Mouse (Mus musculus) lung, adult 2 months (tissue): ENCODE measurements around the gene Hunk. TPM values are rescaled to one million over a fixed set of nuclear protein-coding genes. Genes with fewer than 3 reads are reported as not detected.

Experiments
- DNase-seq: peaks from one replicate; pipeline ENCODE4 v3.0.0; 2022
- H3K4me1 ChIP-seq: fragments of 200-500 bp; 2 replicates; pipeline ENCODE4 v1.6.1; 2011; ENCODE audit warnings: low read length; ENCODE audit not compliant: control insufficient read depth, insufficient read depth
- H3K4me3 ChIP-seq: fragments of 200-500 bp; replicated peaks from 2 replicates; pipeline ENCODE3; 2011; ENCODE audit warnings: low read depth, mild to moderate bottlenecking, control low read depth, low read length; ENCODE audit errors: extremely low read depth
- CTCF ChIP-seq: fragments of 200-500 bp; IDR thresholded peaks from 2 replicates; pipeline ENCODE4 v1.5.1; 2011; ENCODE audit warnings: mild to moderate bottlenecking, low read length, control low read depth; ENCODE audit not compliant: insufficient read depth
- POLR2A ChIP-seq: fragments of 200-500 bp; IDR thresholded peaks from 2 replicates; pipeline ENCODE4 v1.6.1; 2011; ENCODE audit warnings: low read depth, mild to moderate bottlenecking, control low read depth, low read length, borderline replicate concordance; ENCODE audit errors: extremely low read depth
- WGBS: fragments of 180-500 bp; shearing (Covaris S2); methylation state at CpG from one replicate; pipeline ENCODE4 v1.1.7; 2018; 5-methylcytosine and 5-hydroxymethylcytosine counted together
- polyA plus RNA-seq: library from polyadenylated mRNA; depleted of rRNA; stranded (reverse); fragments of >200 nt; gene quantifications from 2 replicates; pipeline ENCODE4 v1.2.3, GENCODE M21; 2012

Gene Hunk
- polyA plus RNA-seq, 1 experiment: 5.3 TPM

DNA sequence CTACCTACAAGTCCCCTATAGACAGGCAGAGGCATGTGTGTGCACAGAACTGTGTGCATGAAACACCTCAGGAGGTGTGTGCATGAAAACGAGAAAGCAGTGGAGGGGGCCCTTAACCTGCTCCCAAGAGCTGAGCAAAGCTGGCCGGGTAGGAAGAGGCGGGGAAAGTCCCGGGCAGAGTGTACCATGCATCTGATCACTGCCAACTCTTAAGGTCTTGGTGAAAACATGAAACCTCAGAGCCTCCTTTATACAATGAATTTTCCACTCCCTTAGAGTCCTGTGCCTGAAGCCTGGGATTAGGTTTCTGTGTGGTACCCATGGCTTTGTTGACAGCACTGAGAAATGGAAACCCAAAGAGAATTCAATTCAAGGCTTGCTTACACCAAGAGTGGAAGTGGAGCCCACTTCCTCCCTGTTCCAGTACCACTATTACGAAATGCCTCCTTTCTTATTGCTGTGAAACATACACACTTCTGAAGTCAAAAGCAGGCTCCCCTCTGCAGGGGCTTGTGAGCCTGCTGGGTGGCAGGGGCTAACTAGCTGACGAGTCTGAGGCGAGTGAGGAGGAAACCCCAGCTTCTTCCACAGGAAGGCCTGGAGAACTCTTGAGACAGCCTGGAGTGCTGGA, 70.8 kb downstream of the Hunk start:
- TF ChIP-seq POLR2A (no peak), CTCF (no peak)
- Histone ChIP-seq H3K4me3 (no peak overlapping the region), H3K4me1 (peaks cover 12% of the 10 kb centered on the region)
- DNase-seq: no peak
- 69% methylated on average over 7 of the region's 7 CpGs for WGBS

DNA sequence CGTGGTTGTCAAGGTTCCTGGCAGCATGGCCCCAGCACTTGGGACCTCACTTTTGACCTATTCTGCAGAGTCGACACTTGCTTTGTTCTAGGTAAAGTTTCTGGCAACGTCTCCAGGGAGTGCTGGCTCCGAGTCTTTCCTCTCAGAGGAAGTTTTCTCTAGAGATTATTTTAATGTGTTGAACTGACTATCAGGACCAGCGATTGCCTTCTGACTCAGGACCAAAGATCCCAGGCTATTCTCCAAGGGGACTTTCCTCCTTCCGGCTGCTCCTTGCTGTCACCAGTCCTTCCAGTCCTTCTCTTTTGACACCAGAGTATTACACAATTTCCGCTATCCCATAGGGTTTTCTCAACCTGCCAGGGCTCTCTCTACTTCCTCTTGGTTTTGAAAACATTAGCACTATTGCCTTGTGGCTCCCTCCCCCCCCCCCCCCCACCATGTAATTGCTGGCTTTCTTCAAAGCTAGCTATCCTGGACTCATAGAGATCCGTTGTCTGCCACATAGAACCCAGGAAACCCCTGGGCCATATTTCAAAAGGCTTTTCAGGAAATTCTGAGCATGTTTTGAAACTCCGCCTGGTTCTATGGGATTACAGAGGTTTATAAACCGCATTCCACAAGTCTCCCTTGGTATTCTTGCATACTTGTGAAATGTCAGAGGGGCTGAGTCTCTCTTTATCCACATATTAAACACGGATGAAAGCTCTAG, 73.2 kb downstream of the Hunk start:
- TF ChIP-seq POLR2A (no peak), CTCF (no peak)
- H3K4me3 ChIP-seq: no peak overlapping the region
- peaks cover 11% of the 10 kb centered on the region for H3K4me1 ChIP-seq
- 12% methylated on average over 11 of the region's 11 CpGs for WGBS
- DNase-seq: peak; percentile 5

DNA sequence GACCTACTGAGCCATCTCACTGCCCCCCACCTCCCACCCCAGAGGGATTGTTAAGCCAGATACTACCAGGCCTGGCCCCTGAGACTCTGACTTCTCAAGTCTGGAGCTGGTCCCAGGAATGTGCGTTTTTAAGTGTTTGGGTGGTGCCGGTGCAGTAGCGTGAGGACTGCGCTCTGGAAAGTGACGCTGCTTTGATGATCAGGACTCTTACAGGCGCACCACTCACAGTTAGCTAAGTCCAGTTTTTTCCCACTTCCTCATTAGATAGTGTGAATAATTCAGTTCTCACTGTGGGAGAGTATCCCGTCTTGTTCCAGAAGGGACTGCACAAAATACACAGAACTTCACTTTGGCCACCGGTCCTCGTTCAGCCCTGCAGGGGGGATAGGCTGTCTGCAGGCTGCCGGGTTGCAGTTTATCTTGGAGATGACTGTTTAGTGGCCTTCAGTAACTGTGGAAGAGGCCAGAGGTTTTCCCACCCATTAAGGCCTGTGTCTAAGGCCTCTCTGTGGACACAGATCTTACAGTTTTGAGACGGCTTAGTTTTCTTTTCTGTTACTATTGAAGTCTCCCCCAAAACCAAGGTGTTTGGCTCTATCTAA, 75.6 kb downstream of the Hunk start:
- H3K4me1 ChIP-seq: peaks cover 10% of the 10 kb centered on the region
- 50% methylated on average over 11 of the region's 11 CpGs for WGBS
- DNase-seq: no peak
- H3K4me3 ChIP-seq: no peak overlapping the region
- TF ChIP-seq CTCF (no peak), POLR2A (no peak)

DNA sequence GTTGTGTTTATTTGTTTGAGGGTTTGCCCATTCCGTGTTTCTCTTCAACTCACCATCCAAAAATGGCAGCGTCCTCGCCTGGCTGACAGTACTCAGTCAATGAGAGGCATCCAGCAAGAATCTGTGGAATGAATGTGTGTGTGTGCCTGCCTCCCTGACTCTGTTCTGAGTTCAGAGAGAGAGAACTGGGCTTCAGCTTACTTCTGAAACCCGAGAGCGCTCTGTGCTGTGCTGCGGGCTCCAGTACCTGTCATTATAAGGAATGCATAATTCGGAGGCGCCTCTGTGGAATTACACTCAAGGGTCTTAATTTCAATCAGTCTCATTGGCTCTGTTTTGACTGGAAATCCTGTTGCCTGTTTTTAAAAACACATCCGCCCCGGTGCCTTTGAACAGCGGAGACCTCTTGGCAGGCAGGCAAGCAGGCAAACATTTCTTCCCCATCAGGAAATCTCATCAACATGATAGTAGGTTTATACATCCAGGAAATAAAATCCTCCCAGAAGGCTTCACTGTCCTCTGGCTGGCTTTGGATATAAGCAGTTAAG, 77.0 kb downstream of the Hunk start:
- no peak for DNase-seq
- 39% methylated on average over 11 of the region's 11 CpGs for WGBS
- Histone ChIP-seq H3K4me1 (peaks cover 10% of the 10 kb centered on the region), H3K4me3 (no peak overlapping the region)
- no peak for TF ChIP-seq CTCF
- no peak for TF ChIP-seq POLR2A

DNA sequence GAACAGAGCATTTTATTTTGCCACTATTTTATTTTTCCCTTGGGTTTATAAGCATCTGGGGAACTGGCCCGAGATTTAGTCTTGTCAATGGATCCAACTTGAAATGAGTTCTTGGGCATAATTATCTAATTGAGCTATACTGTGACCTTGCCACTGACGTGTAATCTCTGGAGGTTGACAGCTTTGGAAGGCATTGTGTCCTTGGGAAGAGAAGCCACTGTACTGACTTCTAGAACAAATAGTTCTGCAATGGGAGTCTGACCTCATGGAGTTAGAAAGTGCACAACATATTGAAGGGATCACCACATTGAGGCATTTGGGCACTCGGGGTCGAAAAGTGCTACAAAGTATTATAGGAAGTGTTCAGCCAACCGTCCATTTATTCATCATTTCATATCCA, 79.3 kb downstream of the Hunk start:
- no peak for DNase-seq
- WGBS: 83% methylated on average over 5 of the region's 5 CpGs
- no peak for TF ChIP-seq POLR2A
- no peak for TF ChIP-seq CTCF

DNA sequence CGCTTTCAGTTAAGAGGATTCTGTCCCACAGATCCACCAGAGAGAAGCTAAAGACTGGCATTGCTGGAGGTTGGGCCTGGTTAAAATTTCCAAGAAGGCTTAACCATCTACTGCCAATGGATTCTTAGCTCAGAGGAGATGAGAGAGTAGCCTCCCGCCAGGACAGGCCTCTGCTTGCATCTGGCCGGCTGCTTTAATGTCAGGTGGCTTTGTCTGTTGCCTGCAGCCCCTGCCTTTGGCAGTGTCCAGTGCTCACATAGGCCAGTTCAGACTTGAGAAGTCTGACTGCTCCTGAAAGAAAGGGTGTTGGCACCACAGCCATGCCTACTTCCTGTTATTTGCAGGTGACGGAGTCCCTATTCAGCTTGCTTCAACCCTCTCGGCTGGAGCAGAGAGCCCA, 82.5 kb downstream of the Hunk start:
- Histone ChIP-seq H3K4me3 (no peak overlapping the region), H3K4me1 (no peaks in the 10 kb centered on the region; the same call in 1 of the 2 replicates)
- DNase-seq: no peak
- WGBS: 76% methylated on average over 5 of the region's 5 CpGs
- TF ChIP-seq POLR2A (no peak), CTCF (no peak)

More for the DNA sequence above, 79.3 kb downstream of the Hunk start:
- no peak overlapping the region for H3K4me3 ChIP-seq
- H3K4me1 ChIP-seq: peaks cover 6% of the 10 kb centered on the region; the same call in 1 of the 2 replicates

DNA sequence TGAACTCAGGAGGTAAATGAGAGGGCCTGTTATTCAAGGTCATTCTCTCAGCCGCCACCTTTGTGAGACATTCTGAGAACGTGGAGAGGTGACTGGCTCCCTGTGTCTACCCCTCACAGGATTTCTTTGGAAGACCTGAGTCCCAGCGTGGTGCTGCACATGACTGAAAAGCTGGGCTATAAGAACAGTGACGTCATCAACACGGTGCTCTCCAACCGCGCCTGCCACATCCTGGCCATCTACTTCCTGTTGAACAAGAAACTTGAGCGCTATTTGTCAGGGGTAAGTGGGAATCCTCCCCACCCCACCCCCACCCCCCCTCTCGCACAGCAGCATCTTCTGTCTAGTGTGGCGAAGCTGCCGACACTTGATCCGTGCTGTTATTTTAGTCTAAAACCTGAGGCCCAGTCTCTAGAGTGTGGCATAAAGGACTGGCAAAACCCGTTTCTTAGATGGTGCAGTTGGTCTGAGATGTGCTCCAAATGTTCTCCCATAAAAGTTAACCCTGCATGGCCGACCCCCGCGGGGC, 90.0 kb downstream of the Hunk start:
- 82% methylated on average over 16 of the region's 16 CpGs for WGBS
- DNase-seq: no peak
- TF ChIP-seq CTCF (no peak), POLR2A (no peak)
- Histone ChIP-seq H3K4me3 (no peak overlapping the region), H3K4me1 (no peaks in the 10 kb centered on the region)

DNA sequence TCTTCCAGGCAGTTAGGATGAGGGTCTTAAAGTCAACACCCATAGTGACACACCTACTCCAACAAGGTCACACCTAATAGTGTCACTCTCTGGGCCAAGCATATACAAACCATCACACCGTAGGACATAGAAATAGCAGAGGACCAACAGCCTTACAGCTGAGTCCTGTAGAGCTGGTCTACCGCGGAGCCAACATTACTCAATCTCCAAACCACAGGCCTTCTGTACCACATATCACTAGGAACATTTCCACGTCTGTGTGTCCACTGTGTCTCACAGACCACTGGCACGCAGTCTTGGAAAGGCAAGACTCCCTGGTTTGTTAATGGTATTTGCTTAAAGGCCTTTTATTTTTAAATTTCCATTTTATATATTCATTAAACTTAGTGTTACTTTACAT, 95.8 kb downstream of the Hunk start:
- WGBS: 91% methylated on average over 5 of the region's 5 CpGs
- H3K4me1 ChIP-seq: no peaks in the 10 kb centered on the region
- no peak overlapping the region for H3K4me3 ChIP-seq
- TF ChIP-seq POLR2A (no peak), CTCF (no peak)
- DNase-seq: no peak

DNA sequence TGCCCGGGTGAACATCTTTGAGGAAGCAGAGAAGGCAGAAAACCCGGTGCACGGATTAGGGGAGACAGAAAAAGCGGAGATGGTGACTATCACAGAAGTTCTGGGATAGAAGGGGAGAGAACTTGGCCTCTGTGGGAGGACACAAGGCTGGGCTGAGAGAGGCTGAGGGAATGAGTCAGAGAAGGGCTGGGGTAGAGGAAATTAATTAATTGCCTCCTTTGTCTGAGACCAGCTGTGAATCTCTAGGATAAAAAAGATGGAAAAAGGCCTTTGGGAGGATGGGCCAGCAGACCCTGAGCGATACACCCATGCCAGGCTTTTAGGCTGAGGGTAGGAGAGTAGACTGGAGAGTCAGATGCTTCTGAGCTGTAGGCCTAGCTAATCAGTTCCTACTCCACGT, 97.5 kb downstream of the Hunk start:
- 91% methylated on average over 6 of the region's 6 CpGs for WGBS
- TF ChIP-seq CTCF (no peak), POLR2A (no peak)
- H3K4me3 ChIP-seq: no peak overlapping the region
- no peak for DNase-seq
- H3K4me1 ChIP-seq: no peaks in the 10 kb centered on the region

DNA sequence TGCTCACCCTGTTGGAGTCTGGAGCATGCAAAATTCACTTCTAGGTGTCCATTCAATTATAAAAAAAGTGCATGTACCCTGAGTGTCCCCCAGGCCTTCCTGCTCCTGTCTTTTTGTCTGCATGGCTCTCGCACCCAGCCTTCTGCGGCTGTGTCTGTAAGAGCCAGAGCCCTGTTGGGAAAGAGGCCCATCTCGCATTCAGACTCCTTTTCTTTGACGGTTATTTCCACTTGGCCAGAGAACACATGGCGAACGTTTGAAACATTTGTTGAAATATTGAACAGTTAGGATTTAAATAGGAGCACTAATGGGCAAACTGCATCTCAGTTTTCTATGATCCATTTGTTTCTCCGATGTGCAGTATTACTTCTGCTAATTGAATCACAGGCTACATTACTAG, 99.3 kb downstream of the Hunk start:
- Histone ChIP-seq H3K4me3 (no peak overlapping the region), H3K4me1 (no peaks in the 10 kb centered on the region)
- TF ChIP-seq CTCF (no peak), POLR2A (no peak)
- no peak for DNase-seq
- WGBS: 90% methylated on average over 7 of the region's 7 CpGs
